Mouse (Mus musculus) limb, embryonic 15.5 days (tissue): Measurements from ENCODE around the gene Zbtb38. TPM values are rescaled to one million over a fixed set of nuclear protein-coding genes. Genes with fewer than 3 reads are reported as not detected.
"Not testable (repeated sequence)": the region's sequence is repeated elsewhere in the genome, so short reads cannot be mapped to it uniquely, and the experiment has no call there.

Source experiments
- ATAC-seq: fragments of 200-750 bp; cut with Nextera tagmentation; 2 replicates; pipeline ENCODE4 v1.8.0; 2017; ENCODE audit warnings: low read depth, moderate TSS enrichment; ENCODE audit not compliant: insufficient number of reproducible peaks, low FRiP score, low TSS enrichment
- H3K27ac ChIP-seq: fragments of 300-500 bp; sonication (generic); 2 replicates; pipeline ENCODE4 v1.5.1; 2015; ENCODE audit warnings: moderate library complexity, mild to moderate bottlenecking, inconsistent platforms
- H3K27me3 ChIP-seq: fragments of 300-500 bp; sonication (generic); 2 replicates; pipeline ENCODE4 v1.6.1; 2015; ENCODE audit warnings: inconsistent platforms
- H3K36me3 ChIP-seq: fragments of 300-500 bp; sonication (generic); 2 replicates; pipeline ENCODE4 v1.6.1; 2015; ENCODE audit warnings: inconsistent platforms
- H3K4me1 ChIP-seq: fragments of 300-500 bp; sonication (generic); 2 replicates; pipeline ENCODE4 v1.6.1; 2015; ENCODE audit warnings: inconsistent platforms
- H3K4me2 ChIP-seq: fragments of 300-500 bp; sonication (generic); 2 replicates; pipeline ENCODE4 v1.6.1; 2015; ENCODE audit warnings: mild to moderate bottlenecking, inconsistent platforms
- H3K4me3 ChIP-seq: fragments of 300-500 bp; sonication (generic); 2 replicates; pipeline ENCODE4 v1.5.1; 2015; ENCODE audit warnings: mild to moderate bottlenecking, inconsistent platforms
- H3K9ac ChIP-seq: fragments of 300-500 bp; sonication (generic); 2 replicates; pipeline ENCODE4 v1.6.1; 2015; ENCODE audit warnings: inconsistent platforms
- H3K9me3 ChIP-seq: fragments of 300-500 bp; sonication (generic); 2 replicates; pipeline ENCODE4 v1.6.1; 2016; ENCODE audit warnings: inconsistent platforms
- WGBS: fragments of 180-500 bp; shearing (Covaris S2); methylation state at CpG from one replicate; pipeline ENCODE4 v1.1.7; 2015; 5-methylcytosine and 5-hydroxymethylcytosine counted together
- polyA plus RNA-seq: library from polyadenylated mRNA; unstranded; fragments of >200 nt; fragmentation: Nextera tagmentation; extraction: Ambion mirVana; gene quantifications from 2 replicates; pipeline ENCODE4 v1.2.1, GENCODE M21; 2015

Zbtb38 gene
- polyA plus RNA-seq, 1 experiment from 2014 or later = 17.2 TPM

DNA sequence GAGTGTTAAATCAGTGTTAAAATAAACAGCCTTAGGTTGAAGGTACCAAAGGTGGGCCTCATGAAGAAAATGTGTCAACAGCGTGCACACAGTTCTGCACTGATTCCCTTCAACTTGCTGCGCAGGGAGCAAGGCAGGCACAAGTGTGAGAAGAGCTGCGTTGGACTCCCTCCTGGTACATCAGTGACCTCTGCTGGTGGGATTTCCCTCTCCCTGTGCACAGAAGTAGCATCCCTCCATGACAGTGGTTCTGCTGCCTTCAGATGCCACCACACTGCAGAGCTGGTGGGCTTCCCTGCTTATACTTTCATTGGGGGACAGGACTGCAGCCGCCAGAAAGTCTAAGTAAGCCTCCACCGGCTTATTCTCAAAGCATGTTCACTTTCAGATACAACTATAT, 84.0 kb downstream of the Zbtb38 start:
- ATAC-seq = no peak
- no peak overlapping the region for H3K4me2 ChIP-seq

DNA sequence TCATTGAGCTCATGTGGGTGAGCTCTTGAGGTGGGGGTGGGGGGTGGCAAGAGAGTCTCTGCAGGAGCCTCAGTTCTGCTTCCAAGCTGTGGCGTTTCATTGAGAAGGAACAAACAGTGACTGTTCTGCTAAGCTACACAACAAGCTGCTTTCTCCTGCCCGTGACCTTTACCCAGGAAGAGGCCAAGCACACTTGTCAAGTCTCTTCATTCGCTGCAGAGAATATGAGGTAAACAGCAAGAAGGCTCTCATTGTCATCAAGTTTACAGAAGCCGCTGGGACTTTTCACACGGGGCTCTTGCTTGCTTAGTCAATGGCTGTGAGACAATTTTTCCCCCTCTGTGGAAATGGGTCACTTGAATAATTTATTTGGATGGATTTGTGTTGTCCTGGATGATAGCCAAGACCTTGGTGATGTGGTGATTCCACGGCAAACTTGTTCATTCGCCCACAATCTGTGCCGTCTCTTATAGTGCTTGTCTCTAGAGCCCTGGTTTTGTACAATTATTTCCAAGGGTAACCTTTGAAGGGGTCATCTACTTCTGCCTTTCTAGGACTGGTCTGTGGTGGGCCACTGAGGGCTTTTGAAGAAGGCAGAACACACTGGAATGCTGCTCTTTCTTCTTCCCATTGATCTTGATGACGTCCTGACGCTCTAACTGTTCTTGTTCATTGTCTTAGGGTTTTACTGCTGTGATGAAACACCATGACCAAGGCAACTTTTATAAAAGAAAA, 92.0 kb downstream of the Zbtb38 start:
- no peaks in the 10 kb centered on the region for H3K9me3 ChIP-seq
- H3K9ac ChIP-seq = no peak overlapping the region
- no peaks in the 10 kb centered on the region for H3K27me3 ChIP-seq
- no peak overlapping the region for H3K4me3 ChIP-seq
- no peaks in the 10 kb centered on the region for H3K36me3 ChIP-seq
- 77% methylated on average over 10 of the region's 10 CpGs for WGBS
- no peaks in the 10 kb centered on the region for H3K4me1 ChIP-seq
- ATAC-seq = no peak
- no peak overlapping the region for H3K4me2 ChIP-seq
- H3K27ac ChIP-seq = no peak overlapping the region

More for the DNA sequence above, 84.0 kb downstream of the Zbtb38 start:
- Histone ChIP-seq H3K36me3 (no peaks in the 10 kb centered on the region), H3K4me1 (peaks cover 3% of the 10 kb centered on the region; the same call in 1 of the 2 replicates), H3K9ac (no peak overlapping the region), H3K4me3 (no peak overlapping the region), H3K27ac (no peak overlapping the region), H3K9me3 (no peaks in the 10 kb centered on the region), H3K27me3 (no peaks in the 10 kb centered on the region)
- 57% methylated on average over 5 of the region's 5 CpGs for WGBS

DNA sequence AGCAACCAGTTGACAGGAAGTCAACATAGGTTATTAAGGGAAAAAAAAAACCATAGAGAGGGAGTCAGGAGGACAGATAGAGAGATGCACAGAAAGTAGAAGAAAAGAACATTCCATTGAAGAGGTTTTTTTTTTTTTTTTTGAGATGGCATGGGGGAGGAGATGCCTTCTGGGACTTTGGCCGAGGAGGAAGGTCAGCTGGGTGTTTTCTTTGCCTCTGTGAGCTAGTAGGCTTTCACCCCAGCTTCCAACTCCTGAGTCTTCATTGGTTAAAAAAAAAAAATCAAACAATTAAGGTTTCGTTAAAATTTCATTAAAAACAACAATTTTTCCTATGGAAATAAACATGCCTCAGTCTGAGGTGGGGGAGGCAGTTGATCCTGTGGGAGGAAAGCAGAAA, 92.8 kb downstream of the Zbtb38 start:
- H3K9ac ChIP-seq = no peak overlapping the region
- H3K27ac ChIP-seq = no peak overlapping the region
- 80% methylated on average over 2 of the region's 2 CpGs for WGBS
- H3K27me3 ChIP-seq = no peaks in the 10 kb centered on the region
- no peak overlapping the region for H3K4me2 ChIP-seq
- no peaks in the 10 kb centered on the region for H3K36me3 ChIP-seq
- H3K4me1 ChIP-seq = no peaks in the 10 kb centered on the region
- no peak for ATAC-seq
- no peak overlapping the region for H3K4me3 ChIP-seq
- H3K9me3 ChIP-seq = no peaks in the 10 kb centered on the region

DNA sequence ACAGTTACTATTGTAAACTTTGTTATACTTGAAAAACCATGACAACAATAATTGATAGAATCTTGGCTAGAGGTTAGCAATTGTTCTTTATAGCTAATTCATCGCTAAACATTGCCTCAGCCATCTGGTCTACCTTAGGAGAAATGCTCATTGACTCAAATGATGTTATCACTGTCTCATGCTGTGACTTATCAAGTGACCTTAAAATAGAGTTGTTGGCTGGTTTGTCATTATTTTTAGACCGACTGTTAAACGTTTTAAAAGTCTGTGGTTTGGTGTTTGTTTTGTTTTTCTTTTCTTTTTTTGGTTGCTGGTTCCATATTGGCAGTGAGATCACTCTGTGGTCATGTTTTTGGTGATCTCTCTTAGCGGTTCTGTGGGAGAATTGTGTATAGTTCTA, 99.1 kb downstream of the Zbtb38 start:
- no peak for ATAC-seq
- no peaks in the 10 kb centered on the region for H3K36me3 ChIP-seq
- no peaks in the 10 kb centered on the region for H3K4me1 ChIP-seq
- H3K27ac ChIP-seq = no peak overlapping the region
- H3K9me3 ChIP-seq = no peaks in the 10 kb centered on the region
- H3K27me3 ChIP-seq = no peaks in the 10 kb centered on the region
- no peak overlapping the region for H3K9ac ChIP-seq
- 71% methylated on average over 4 of the region's 4 CpGs for WGBS
- no peak overlapping the region for H3K4me2 ChIP-seq
- no peak overlapping the region for H3K4me3 ChIP-seq

DNA sequence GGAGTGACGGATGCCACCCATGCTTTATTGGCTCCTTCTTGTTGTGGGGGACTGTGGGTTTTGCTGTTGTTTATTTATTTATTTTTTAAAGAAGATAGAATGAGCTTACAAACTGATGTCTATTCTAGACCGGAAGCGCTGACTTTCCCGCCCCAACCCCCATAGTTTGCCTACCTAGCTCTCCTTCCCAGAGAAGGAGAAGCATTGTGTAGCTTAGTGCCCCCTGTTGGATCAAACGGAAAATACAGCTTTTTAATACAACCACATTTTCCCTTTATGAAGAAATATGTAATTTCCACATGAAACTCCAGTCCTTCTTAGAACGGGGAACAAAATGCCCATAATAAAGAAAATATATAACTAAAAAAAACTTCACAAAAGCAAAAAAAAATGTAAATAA, 99.9 kb downstream of the Zbtb38 start:
- no peaks in the 10 kb centered on the region for H3K4me1 ChIP-seq
- no peaks in the 10 kb centered on the region for H3K9me3 ChIP-seq
- ATAC-seq = no peak
- no peak overlapping the region for H3K4me2 ChIP-seq
- H3K27me3 ChIP-seq = no peaks in the 10 kb centered on the region
- no peak overlapping the region for H3K4me3 ChIP-seq
- H3K27ac ChIP-seq = no peak overlapping the region
- H3K9ac ChIP-seq = no peak overlapping the region
- no peaks in the 10 kb centered on the region for H3K36me3 ChIP-seq
- 60% methylated on average over 6 of the region's 6 CpGs for WGBS

DNA sequence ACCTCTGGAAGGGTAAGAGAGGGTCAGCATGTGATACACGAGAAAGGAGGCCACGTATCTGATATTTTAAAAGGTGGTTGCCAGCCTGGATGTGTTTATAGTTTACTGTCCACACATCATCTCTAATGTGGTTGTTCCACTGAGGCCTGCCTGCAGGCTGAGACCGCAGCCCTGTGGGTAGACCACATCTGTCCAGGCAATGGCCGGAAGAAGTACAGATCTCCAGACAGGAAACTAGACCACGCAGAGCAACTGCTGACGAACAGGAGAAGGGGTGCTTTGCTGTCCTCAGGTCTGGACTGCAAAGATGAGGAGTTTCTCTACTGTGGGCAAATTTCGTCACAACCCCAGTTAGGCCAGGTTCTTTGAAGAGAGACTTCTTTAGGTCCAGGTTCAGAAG, 101.8 kb downstream of the Zbtb38 start:
- Histone ChIP-seq H3K4me3 (no peak overlapping the region), H3K27me3 (no peaks in the 10 kb centered on the region), H3K4me2 (no peak overlapping the region), H3K9me3 (no peaks in the 10 kb centered on the region), H3K4me1 (no peaks in the 10 kb centered on the region), H3K36me3 (no peaks in the 10 kb centered on the region), H3K27ac (no peak overlapping the region), H3K9ac (no peak overlapping the region)
- 67% methylated on average over 7 of the region's 7 CpGs for WGBS
- no peak for ATAC-seq

DNA sequence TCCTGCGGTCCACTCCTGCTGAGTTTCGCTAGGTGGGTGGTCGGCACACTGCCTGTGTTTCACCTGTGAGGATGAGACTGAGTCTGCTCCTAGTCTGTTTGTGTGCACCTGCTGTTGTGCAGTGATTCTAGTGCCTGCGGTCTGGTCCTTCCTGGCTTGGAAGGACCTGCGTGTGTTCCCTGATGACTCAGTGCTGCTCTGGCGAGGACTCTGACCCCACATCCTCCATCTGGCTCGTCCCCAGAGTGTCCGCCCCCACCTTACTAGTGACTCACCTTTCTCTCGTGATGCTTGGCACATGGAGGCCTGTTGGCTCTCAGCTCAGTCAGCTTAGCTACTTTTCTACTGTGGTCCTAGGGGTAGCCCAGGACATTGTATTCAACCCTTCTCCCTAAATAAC, 102.7 kb downstream of the Zbtb38 start:
- H3K27ac ChIP-seq = no peak overlapping the region
- no peak for ATAC-seq
- no peaks in the 10 kb centered on the region for H3K36me3 ChIP-seq
- H3K9me3 ChIP-seq = no peaks in the 10 kb centered on the region
- H3K9ac ChIP-seq = no peak overlapping the region
- no peak overlapping the region for H3K4me3 ChIP-seq
- H3K4me1 ChIP-seq = no peaks in the 10 kb centered on the region
- no peak overlapping the region for H3K4me2 ChIP-seq
- no peaks in the 10 kb centered on the region for H3K27me3 ChIP-seq
- 63% methylated on average over 9 of the region's 9 CpGs for WGBS

DNA sequence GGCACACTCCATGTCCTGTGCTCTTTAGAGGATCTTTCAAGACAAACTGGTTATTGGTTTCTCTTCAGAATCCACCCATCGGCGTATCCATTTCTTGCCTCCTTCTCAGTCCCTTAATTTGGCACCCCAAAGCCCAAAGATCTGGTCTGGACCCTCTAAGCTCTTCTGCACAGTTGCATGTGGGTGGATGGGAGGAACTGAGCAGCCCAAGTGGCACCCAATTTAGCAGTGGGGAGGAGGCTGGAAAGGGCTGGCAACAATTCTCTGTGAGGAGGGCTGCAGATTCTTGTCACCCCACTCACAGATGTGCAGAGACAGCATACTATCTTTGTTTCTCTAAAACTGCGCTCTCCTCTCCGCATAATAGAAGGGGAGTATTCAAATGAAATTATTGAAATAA, 103.3 kb downstream of the Zbtb38 start:
- 93% methylated on average over 4 of the region's 4 CpGs for WGBS

DNA sequence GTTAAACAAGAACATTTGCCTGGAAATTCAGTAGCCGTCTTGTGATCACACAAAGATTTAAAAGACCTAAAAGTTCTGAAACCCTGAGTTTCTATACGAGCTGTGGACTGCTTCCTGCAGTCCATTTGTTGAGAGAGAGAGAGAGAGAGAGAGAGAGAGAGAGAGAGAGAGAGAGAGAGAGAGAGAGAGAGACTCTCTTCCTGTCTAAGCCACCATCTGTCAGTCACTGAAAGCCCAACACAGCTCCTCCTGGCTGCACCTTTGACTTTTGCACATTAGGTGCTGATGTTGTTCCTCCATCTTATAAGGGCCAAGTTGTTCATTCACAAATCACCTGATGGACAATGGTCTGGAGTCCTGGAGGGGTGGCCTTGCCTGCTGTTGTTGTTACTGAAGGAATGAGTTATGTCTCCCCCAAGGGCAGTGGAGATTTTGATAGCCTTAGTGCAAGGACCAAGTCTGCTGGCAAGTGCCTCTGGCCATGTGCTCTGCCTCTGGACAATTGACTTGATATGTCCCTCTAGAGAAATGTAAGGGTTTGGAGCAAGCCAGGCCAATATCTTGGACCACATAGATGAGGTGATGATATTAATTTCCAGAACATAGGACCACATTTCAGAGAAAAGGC, 105.8 kb downstream of the Zbtb38 start:
- no peaks in the 10 kb centered on the region for H3K4me1 ChIP-seq
- H3K4me2 ChIP-seq = no peak overlapping the region
- 58% methylated on average over 2 of the region's 2 CpGs for WGBS
- H3K9me3 ChIP-seq = no peaks in the 10 kb centered on the region
- H3K27me3 ChIP-seq = no peaks in the 10 kb centered on the region
- H3K9ac ChIP-seq = no peak overlapping the region
- no peak overlapping the region for H3K4me3 ChIP-seq
- H3K27ac ChIP-seq = no peak overlapping the region
- ATAC-seq = no peak
- no peaks in the 10 kb centered on the region for H3K36me3 ChIP-seq

More for the DNA sequence above, 103.3 kb downstream of the Zbtb38 start:
- no peak overlapping the region for H3K4me2 ChIP-seq
- ATAC-seq = no peak
- H3K4me3 ChIP-seq = no peak overlapping the region
- H3K9me3 ChIP-seq = no peaks in the 10 kb centered on the region
- no peaks in the 10 kb centered on the region for H3K36me3 ChIP-seq
- H3K27ac ChIP-seq = no peak overlapping the region
- H3K4me1 ChIP-seq = no peaks in the 10 kb centered on the region
- H3K9ac ChIP-seq = no peak overlapping the region
- no peaks in the 10 kb centered on the region for H3K27me3 ChIP-seq

DNA sequence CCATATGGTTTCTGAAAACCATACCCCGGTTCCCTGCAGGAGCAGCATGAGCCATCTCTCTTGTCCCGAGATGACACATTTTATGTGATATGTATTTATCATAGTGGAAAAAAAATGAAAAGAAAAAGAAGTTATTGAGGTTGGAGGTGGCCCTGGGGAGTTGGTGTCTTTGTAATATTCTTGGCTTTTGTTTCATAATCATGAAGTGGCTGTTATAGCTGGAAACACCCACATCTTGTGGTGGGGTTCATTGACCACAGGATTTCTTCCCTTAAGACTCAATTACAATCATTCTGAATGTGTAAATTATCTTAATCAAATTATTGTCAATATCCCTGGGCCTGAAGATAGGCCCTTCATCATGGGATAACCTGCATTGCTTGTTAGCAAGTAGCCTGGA, 107.8 kb downstream of the Zbtb38 start:
- Histone ChIP-seq H3K27ac (no peak overlapping the region), H3K4me1 (no peaks in the 10 kb centered on the region), H3K9ac (no peak overlapping the region), H3K9me3 (no peaks in the 10 kb centered on the region), H3K36me3 (no peaks in the 10 kb centered on the region), H3K4me3 (no peak overlapping the region), H3K27me3 (no peaks in the 10 kb centered on the region), H3K4me2 (no peak overlapping the region)
- no peak for ATAC-seq
- 73% methylated on average over 2 of the region's 2 CpGs for WGBS

DNA sequence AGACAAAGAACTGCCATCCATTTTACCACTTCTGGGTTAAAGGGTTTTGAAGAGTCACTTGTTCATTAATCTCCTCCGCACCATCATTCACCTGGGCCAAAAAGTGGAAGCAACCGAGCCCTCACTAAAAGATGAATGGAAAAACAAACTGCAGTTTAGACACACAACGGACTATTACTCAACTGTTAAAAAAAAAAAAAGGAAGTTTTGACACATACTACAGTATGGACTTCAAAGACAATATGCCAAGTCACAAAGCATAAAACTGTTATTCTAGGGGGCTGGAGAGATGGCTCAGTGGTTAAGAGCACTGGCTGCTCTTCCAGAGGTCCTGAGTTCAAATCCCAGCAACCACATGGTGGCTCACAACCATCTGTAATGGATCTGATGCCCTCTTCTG, 108.6 kb downstream of the Zbtb38 start:
- not testable (repeated sequence) for H3K27me3 ChIP-seq, H3K9ac ChIP-seq, H3K4me3 ChIP-seq, H3K4me2 ChIP-seq, ATAC-seq, H3K36me3 ChIP-seq, H3K27ac ChIP-seq, H3K4me1 ChIP-seq, H3K9me3 ChIP-seq
- whole genome bisulfite sequencing = 85% methylated on average over 3 of the region's 3 CpGs

DNA sequence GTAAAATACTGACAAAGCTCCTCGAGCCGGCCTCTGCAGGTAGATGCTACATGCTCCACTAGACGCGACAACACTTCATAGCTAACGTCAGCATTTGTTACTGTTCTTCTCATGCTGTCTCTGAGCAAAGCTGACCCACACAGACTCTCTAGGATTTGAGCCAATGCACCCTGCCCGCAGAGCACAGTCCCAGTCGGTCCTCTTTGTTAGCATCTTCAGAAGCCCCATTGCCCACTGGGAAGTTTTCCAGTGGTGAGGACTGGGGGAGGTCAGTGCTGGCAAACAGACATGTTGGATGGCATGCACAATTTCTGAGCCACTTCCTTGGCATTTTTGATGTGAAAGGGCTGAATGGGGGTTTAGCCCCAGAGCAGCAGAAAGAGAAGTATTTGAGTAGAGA, 113.2 kb downstream of the Zbtb38 start:
- H3K9ac ChIP-seq = no peak overlapping the region
- no peak overlapping the region for H3K4me3 ChIP-seq
- no peak overlapping the region for H3K4me2 ChIP-seq
- H3K27me3 ChIP-seq = no peaks in the 10 kb centered on the region
- H3K4me1 ChIP-seq = no peaks in the 10 kb centered on the region
- ATAC-seq = no peak
- no peak overlapping the region for H3K27ac ChIP-seq
- no peaks in the 10 kb centered on the region for H3K9me3 ChIP-seq
- 86% methylated on average over 7 of the region's 7 CpGs for WGBS
- no peaks in the 10 kb centered on the region for H3K36me3 ChIP-seq
